Mouse (Mus musculus) granulocyte monocyte progenitor cell, adult 5-6 weeks (primary cell): ENCODE measurements around the gene Stpg4. TPM values are rescaled to one million over a fixed set of nuclear protein-coding genes. Genes with fewer than 3 reads are reported as not detected.

Source experiments
- ATAC-seq: replicated peaks from 2 replicates; pipeline ENCODE4 v1.8.0; 2016; ENCODE audit warnings: mild to moderate bottlenecking, moderate TSS enrichment, inconsistent platforms; ENCODE audit not compliant: poor library complexity, severe bottlenecking
- total RNA-seq, 2 experiments: library from RNA; stranded (forward) in 1 of 2; stranded (reverse) in 1 of 2; fragments of 200-712, 200-1000 nt in 1 of 2; fragments of >200 nt in 1 of 2; fragmentation: Nextera tagmentation in 1 of 2; gene quantifications; 2 replicates each; pipeline ENCODE4 v1.2.3; 2014 to 2017

The Stpg4 gene
- total RNA-seq (2014; fragmentation: Nextera tagmentation): not detected in 2 replicates
- not detected in 2 replicates for total RNA-seq (2017)

DNA sequence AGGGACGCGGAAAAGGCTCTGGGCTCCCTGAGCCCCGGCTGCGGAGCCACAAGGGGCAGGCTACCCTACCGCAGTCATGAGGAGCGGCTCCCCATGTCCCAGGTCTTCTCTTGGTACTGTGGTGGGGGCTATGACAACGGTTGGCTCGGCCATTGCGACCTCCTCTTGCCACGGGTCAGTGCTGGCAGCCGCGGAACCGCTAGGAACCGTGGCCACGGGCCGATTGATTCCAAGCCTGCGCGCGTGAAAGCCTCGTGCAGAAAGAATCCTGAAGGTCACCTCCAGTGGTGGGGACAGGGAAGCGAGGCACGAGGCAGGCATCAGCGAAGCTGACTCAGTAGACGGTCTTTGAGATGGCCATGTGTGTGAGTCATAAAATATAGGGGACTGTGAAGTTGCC is at the start of gene Stpg4:
Gene Stpg4, minus strand, starts transcription at position 231 of the 400 bp plus-strand sequence.
- no peak for ATAC-seq

- no peak for ATAC-seq
Measured at GRCm38 (mm10) chr17:87475356-87475755, 47.8 kb upstream of the Stpg4 start.

- no peak for ATAC-seq
Measured at GRCm38 (mm10) chr17:87474501-87474795, 46.9 kb upstream of the Stpg4 start.

DNA sequence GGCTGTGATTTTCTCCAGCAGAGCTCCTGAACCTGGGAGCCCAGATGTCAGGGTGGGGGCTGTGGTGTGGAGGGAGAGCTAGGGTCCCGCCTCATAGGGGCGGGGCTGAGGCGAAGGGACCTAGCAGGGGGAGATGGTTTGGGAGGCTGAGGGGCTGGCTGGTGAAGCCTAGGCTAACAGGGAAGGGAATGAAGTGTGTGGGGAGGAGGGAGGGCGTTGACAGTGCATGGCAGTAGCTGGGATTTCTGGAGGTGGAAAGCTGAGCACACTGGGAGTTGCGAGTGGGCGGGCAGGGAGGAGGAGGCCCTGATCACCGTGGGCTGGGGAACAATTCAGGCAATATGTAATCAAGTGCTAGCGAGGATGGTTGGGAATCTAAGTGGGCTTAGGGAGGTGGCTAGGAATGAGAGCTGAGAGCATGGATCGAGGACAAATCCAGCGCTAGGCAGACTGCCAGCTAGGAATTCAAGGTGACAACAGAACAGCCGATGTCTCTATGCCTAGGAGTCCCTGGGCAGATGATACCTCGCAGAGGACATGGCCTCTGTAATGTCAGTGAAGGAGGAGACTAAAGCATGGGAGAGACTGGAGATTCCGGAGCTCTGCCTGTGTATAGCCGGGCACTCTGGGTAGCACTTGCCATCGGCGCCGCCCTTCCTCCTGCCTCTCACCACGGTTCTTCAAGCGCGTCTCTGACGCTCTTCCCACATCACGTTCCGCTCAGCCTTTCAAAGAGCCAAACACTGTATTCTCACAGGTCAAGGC is 46.4 kb upstream of the Stpg4 start:
- ATAC-seq: peak; percentile 68

GRCm38 (mm10) chr17:87473441-87473735 is 45.8 kb upstream of the Stpg4 start:
- ATAC-seq: no peak

- no peak for ATAC-seq
Measured at GRCm38 (mm10) chr17:87472879-87473278, 45.3 kb upstream of the Stpg4 start.

DNA sequence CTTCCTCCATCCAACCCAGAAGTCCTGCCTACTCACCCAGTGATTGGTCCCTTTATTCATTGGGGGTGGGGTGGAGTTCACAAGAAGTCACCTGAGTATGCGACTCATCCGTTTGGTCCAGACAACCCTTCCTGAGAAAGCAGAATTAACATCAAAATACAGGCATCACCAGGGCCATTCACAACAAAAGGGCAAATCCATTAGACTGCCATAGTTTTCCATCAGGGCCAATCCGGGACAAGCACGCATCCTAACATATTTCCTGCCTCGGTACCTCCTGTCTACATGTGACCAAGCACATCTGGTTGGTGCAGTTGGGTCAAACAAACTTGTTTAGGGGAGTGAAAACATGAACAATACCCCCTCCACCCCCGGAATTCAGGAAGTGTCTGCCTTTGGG is 44.1 kb upstream of the Stpg4 start:
- no peak for ATAC-seq

GRCm38 (mm10) chr17:87470797-87471196 is 43.3 kb upstream of the Stpg4 start:
- ATAC-seq: no peak

DNA sequence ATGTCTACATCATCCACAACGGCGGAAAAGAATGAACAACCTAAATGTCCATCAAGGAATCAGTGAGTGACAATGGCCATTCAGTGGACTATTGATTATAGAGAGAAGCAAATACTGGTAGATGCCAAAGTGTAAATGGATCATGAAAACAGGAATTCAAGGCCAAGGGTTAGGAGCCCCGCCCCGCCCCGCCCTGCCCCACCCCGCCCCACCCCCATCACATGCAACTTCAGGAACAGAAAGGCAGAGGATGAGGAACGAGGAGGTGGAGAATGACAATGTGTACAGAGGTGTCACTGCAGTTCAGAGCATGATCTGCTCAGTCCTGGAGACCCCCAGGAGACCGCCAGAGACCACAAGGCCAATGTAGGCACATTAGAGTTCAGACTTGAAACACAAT is 42.7 kb upstream of the Stpg4 start:
- ATAC-seq: no peak

DNA sequence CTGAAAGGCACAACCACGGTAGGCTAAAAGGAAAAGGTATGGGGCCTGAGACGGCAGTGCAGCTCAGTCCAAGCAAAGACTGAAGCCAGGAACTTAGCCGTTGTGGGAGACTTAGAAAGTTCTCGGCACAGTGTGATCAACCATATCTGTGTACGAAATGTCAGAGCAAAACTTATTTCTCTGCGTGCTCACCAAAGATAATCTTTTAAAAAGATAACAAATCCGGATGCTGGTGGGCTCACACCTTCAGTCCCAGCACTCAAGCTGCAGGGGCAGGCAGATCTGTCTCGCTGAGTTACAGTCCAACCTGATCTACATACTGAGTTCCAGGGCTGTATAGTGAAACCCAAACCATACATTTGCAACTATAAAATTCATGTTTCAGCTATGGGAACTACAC is 41.9 kb upstream of the Stpg4 start:
- no peak for ATAC-seq

- no peak for ATAC-seq
Measured at GRCm38 (mm10) chr17:87468616-87469015, 41.1 kb upstream of the Stpg4 start.

- ATAC-seq: peak; percentile 55
Measured at GRCm38 (mm10) chr17:87461499-87461896, 34.0 kb upstream of the Stpg4 start.

GRCm38 (mm10) chr17:87460669-87461498 is 33.3 kb upstream of the Stpg4 start:
- no peak for ATAC-seq

GRCm38 (mm10) chr17:87459750-87460668 is 32.5 kb upstream of the Stpg4 start:
- peak; percentile 14; the same call in 1 of the 2 replicates for ATAC-seq

DNA sequence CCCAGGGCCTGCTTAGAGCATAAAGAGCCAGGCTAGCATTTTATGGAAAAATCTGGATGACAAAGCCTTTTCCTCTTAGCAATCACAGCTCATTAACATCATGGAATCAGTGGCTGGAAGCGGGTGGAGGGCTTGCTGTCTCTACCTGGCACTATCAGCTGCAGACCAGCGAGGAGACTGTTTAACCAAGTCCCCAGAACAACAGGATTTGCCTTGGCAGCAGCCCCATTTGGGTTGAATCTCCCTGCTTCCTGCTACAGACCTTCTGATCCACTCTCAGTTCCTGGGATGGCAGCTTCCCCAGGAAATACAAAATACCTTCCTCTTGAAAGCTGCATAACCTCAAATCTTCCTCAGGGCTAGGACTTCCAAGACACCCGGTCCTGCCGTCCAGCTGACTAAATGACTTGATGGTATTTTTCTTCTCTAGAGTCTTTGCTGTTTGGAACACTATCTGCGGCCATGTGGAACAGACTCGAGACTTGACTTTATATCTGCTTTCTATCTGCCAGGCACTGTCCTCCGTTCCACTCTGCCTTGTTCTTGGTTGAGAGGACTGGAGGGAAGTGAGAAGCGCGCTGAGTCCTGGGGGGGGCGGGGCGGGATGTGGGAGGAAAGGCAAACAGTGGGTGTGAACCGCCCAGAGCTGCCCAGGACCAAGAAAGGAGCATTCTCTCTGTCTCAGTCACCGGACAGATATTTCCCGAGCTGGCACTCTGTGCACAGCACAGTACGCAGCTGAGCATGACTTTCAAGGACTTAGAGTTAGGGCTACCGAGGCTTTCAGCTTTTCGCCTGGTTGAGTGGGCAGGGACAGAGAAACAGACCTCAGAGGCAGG is 31.6 kb upstream of the Stpg4 start:
- ATAC-seq: peak; percentile 66

DNA sequence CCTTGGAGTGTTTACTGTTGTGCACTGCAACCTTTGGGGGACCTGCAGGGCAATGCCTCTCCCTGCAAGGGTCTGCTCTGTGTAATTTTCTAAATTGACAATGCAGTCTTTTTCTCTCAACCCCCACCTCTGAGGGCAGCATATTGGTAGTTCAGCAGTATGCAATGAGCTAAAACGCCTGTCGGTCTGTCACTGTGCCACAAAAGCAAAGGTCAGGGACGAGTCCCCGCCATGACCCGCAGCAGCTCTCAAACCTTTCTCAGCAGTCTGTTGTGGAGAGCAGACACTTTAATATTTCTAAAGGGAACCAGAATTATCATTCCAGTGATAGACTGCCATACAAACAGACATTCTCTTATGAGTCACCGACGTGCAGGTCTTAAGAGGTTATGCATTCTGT is 30.4 kb upstream of the Stpg4 start:
- no peak for ATAC-seq

- no peak for ATAC-seq
Measured at GRCm38 (mm10) chr17:87454121-87454520, 26.6 kb upstream of the Stpg4 start.

DNA sequence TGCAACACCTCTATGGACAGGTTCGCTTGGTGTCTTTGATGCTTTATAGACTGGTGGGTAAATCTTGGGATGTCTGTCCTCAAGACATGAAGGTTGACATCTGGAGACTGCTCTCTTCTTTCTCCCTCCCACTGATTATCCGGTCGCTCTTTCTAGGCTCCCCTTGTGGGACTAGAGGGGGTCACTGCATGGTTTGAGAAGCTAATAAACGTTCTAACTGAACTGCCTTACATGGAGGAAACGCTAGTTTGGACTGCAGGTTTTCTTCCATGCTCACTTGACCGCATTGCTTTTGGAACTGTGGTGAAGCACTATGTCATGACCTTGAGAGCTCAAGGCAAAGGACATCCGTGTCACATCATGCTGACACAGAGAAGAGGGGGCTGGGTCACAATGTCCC is 25.8 kb upstream of the Stpg4 start:
- ATAC-seq: no peak

GRCm38 (mm10) chr17:87448881-87449280 is 21.3 kb upstream of the Stpg4 start:
- no peak for ATAC-seq

- ATAC-seq: no peak
Measured at GRCm38 (mm10) chr17:87448339-87448738, 20.8 kb upstream of the Stpg4 start.
